Mouse (Mus musculus): ENCODE results near the gene Col4a3bp. TPM values are rescaled to one million over a fixed set of nuclear protein-coding genes. Genes with fewer than 3 reads are reported as not detected.

Col4a3bp gene
- total RNA-seq (2023), result 70.7 and 98.3 TPM in 2 replicates

GRCm38 (mm10) chr13:96542081-96542889 is at the start of gene Col4a3bp, which contains the start of gene Polk:
Gene Col4a3bp, plus strand, starts transcription at chr13:96542618.
Gene Polk, minus strand, starts transcription at chr13:96542579.

GRCm38 (mm10) chr13:96670406-96671077 is 128.1 kb downstream of the Col4a3bp start, which contains the start of gene Hmgcr:
Gene Hmgcr, minus strand, starts transcription at chr13:96670936.

Other genes with a start within 250 kb of the Col4a3bp start
- gene Poc5, start 154.3 kb upstream of the Col4a3bp start, total RNA-seq (2023), result 15.3 and 22.2 TPM in 2 replicates
- not detected in 2 replicates for gene Ankdd1b, start 71.4 kb upstream of the Col4a3bp start, total RNA-seq (2023)
- not detected in 2 replicates for gene Gm17622, start 51.9 kb upstream of the Col4a3bp start, total RNA-seq (2023)
- 2.9 and 3.6 TPM in 2 replicates for gene Polk, start within 50 bp of the Col4a3bp start, total RNA-seq (2023)
- gene Hmgcr, start 128.3 kb downstream of the Col4a3bp start, total RNA-seq (2023), result 97.6 and 138 TPM in 2 replicates
- gene Ankrd31, start 205.7 kb downstream of the Col4a3bp start, total RNA-seq (2023), result not detected in 2 replicates

All from neutrophil, adult 65 days (primary cell).